Mouse (Mus musculus) megakaryocyte progenitor cell, adult 5-6 weeks (primary cell): ENCODE measurements around the gene Rab11fip3. TPM values are rescaled to one million over a fixed set of nuclear protein-coding genes. Genes with fewer than 3 reads are reported as not detected.

Experiments
- ATAC-seq: replicated peaks from 2 replicates; pipeline ENCODE4 v1.8.0; 2016; ENCODE audit warnings: mild to moderate bottlenecking, moderate TSS enrichment, inconsistent platforms; ENCODE audit not compliant: poor library complexity
- total RNA-seq, 2 experiments: library from RNA; stranded (forward) in 1 of 2; stranded (reverse) in 1 of 2; fragments of 157-497, 149-512 nt in 1 of 2; fragments of 200-1000 nt in 1 of 2; gene quantifications; 2 replicates each; pipeline versions ENCODE4 v1.2.3 to v1.2.4; 2015 to 2017

Rab11fip3 gene
- total RNA-seq, 2 experiments from 2014 or later, result 0.69 to 0.83 TPM

GRCm38 (mm10) chr17:26004711-26005110 is 64.6 kb downstream of the Rab11fip3 start:
- no peak for ATAC-seq

- no peak for ATAC-seq
Measured at GRCm38 (mm10) chr17:26003864-26004263, 65.5 kb downstream of the Rab11fip3 start.

GRCm38 (mm10) chr17:25998425-25998824 is 70.9 kb downstream of the Rab11fip3 start:
- no peak for ATAC-seq

DNA sequence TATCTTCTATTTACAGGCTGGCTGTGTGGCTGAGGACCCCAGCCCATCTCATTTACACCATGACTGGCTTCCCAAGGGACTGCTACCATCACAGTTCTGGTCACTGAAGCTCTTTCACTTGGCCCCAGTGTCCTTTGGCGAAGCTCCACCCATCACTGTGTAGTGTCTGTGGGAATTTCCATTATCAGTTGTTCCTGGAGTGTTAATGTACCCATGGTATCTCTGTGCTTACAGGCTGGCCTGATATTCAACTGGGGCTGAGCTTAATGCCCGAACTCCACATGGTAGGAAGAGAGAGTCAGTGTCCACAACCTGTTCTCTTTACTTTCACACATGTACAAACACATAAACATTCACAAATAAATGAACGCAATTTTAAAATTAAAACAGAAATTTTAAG is 75.9 kb downstream of the Rab11fip3 start:
- no peak for ATAC-seq

DNA sequence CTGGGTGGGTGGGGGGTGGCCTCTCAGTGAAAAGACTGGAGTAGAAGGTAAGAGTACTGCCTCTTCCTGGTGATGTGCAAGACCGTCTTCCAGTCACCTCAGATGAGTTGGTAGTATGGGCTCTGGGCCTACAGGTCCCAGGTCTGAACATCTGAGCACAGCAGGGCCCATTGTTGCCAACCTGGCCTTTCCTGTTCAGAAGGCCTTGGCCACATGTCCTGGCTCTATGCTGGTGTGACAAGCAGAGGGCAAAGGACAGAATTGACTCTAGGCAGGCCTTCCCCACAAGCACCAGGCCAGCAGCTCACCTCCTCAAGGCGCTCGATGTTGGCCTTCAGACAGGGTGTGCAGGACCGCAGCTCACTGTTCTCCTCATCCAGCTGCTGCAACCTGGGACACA is 77.1 kb downstream of the Rab11fip3 start:
- no peak for ATAC-seq

DNA sequence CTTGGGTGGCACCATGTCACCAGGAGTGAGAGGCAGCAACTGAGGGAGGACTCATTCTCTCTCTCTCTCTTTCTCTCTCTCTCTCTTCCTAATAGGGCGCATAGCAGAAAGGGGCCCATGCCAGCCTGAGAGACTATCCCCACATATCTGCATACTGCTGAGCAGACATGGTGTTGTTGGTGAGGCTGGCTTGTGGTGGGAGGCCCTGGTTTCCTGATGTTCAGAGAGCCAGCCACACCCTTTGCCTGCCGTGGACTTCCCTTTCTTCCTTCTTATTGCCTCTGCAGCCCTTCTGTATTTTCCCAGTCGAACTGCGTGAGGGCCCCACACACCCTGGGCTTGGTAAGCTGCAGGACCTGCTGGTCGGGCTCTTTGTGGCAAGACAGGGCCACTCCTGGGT is 79.0 kb downstream of the Rab11fip3 start:
- peak; percentile 29; the same call in 1 of the 2 replicates for ATAC-seq

GRCm38 (mm10) chr17:25985306-25986294 is 83.8 kb downstream of the Rab11fip3 start, which contains the start of gene Capn15:
Gene Capn15, minus strand, starts transcription at chr17:25985796.
- peak; percentile 94 for ATAC-seq

- peak; percentile 7; the same call in 1 of the 2 replicates for ATAC-seq
Measured at GRCm38 (mm10) chr17:25984556-25985305, 84.6 kb downstream of the Rab11fip3 start.

GRCm38 (mm10) chr17:25984066-25984465 is 85.3 kb downstream of the Rab11fip3 start:
- ATAC-seq, result no peak

DNA sequence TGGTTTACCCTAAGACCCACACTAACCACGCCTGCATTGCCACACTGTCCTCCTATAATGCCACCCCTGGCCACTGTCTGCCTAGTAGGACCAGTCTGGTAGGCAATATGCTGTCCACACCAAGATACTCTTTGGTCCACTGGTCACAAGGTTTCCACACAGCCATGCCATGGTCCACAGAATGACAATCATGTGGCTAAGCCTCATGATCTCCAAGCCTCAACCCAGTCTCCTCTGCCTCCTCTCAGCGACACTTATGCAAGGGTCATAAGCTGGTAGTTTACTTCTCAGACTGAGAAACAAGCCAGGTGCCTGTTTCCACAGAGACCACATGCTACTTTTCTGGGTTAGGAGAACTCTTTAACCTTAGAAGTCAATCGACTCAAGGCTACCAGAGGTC is 86.4 kb downstream of the Rab11fip3 start:
- no peak for ATAC-seq

GRCm38 (mm10) chr17:25980854-25981253 is 88.5 kb downstream of the Rab11fip3 start:
- ATAC-seq, result no peak

DNA sequence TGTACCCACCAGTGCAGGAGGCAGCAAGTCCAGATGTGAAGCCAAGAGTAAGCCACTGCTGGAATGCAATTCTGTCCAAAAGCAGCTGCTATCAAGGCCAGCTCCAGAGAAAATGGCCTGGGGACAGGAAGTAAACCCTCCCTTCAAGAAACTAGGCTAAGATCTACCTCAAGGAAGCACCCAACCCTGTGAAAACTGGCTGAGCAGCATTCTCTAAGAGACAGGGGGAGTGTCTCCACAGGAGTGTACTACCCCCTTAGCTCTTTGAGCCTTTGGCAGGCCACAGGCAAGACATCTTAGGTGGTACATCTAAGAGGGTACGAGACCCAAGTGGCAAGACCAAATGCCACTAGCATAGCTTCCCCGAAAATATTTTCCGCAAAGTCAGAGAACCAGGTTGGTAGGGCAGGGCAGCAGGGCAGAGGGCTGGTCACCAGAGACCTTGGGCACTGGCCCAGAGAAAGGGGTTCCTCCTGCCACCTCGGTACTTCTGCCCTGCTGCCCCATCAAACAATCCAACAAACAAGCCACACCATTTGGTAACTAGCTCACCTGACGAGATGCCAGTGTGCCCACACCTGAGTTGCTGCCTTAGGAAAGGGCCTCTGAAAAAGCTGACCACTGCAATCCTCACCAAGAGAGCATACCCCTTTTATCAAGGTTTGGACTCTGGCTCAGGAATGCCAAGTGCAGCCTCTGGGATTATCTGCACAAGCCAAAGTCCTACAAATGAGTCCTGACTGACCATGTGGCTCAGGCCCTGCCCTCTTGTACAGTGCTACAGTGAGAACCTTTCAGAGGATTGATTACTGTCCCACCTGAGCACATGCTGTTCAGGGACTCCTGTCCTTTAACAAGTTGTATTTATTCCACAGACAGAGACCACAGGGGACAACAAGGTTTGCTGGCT is 89.3 kb downstream of the Rab11fip3 start:
- ATAC-seq, result no peak

- no peak for ATAC-seq
Measured at GRCm38 (mm10) chr17:25970954-25971707, 98.2 kb downstream of the Rab11fip3 start.

DNA sequence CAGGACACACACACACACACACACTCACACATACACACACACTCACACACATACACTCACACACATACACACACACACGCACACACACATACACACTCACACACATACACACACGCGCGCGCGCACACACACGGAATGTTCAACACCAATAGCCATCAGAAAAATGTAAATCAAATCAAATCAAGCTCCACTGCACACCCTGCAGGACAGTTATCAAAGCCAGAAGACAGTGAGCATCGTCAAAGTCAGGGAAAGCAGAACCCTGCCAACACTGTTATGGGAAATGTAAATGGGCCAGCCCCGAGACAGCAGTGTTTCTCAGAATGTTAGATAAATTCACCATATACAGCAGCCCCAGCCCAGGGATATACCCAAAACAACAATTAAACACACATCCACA is 98.9 kb downstream of the Rab11fip3 start:
- ATAC-seq, result peak; percentile 50

GRCm38 (mm10) chr17:25968176-25968575 is 101.2 kb downstream of the Rab11fip3 start:
- no peak for ATAC-seq

- ATAC-seq, result no peak
Measured at GRCm38 (mm10) chr17:25967652-25968051, 101.7 kb downstream of the Rab11fip3 start.

DNA sequence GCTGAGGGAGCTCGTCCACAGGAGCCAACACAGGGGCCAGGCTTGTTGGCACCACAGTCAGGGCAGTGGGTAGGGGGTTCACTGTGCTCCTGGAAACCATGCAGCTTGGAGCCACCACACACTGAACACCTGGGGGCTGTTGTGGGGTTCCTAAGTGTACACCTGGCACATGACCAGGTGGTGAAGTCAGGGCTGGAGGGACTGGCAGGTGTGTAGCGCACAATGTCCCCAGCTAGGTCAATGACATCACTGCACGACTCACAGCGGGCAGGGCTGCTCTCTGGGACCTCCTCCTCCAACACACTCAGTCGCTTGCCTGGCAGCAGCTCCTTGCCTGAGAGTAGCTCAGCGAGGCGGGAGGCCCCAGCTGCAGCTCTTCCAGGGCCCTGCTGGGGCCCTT is 105.1 kb downstream of the Rab11fip3 start:
- no peak for ATAC-seq

GRCm38 (mm10) chr17:25962413-25962905 is 106.9 kb downstream of the Rab11fip3 start:
- ATAC-seq, result no peak

DNA sequence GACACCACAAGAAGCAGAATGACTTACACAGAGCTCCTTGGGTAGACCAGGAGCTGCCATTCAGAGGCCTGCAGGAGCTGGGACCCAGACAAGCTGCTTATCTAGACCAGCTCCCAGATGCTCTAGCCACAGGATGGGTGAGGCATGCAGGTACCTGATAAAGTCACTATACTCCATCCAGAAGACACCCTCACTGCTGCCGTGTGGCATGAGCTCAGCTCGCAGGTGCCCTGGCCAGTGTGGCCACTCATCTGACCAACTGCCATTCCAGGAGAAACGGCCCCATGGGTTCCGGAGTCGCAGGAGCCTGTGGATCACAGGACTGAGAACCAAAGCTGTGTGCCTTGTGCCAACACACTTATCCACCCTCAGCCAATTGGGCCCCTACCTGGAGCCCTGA is 107.8 kb downstream of the Rab11fip3 start:
- peak; percentile 93 for ATAC-seq
